Mouse (Mus musculus) CH12.LX (cell line): ENCODE measurements around the gene Cd93.

Experiments
- CTCF ChIP-seq, 2 experiments: IDR thresholded peaks in 1 of 2; conservative IDR thresholded peaks in 1 of 2; 2 replicates each; pipeline ENCODE4 v1.5.1; 2011 to 2012; ENCODE audit warnings: low read depth in 2 of 2, low read length in 2 of 2, improper control_type of control experiment in 1 of 2, inconsistent platforms in 1 of 2, mild to moderate bottlenecking in 1 of 2, moderate library complexity in 1 of 2
- EP300 ChIP-seq: IDR thresholded peaks from 2 replicates; pipeline ENCODE4 v1.6.1; 2011; ENCODE audit warnings: low read length, improper control_type of control experiment
- MXI1 ChIP-seq: IDR thresholded peaks from 2 replicates; pipeline ENCODE4 v1.6.1; 2011; ENCODE audit warnings: mild to moderate bottlenecking, low read depth, low read length, improper control_type of control experiment
- POLR2A ChIP-seq: IDR thresholded peaks from 2 replicates; pipeline ENCODE4 v1.6.1; 2011; ENCODE audit warnings: low read depth, mild to moderate bottlenecking, improper control_type of control experiment, low read length
- ZNF384 ChIP-seq: IDR thresholded peaks from 2 replicates; pipeline ENCODE4 v1.6.1; 2012; ENCODE audit warnings: low read depth, low read length, improper control_type of control experiment, inconsistent platforms

- TF ChIP-seq MXI1, result no peak
- no peak for TF ChIP-seq EP300
- TF ChIP-seq POLR2A, result no peak
- TF ChIP-seq CTCF (conservative IDR thresholded peaks at IDR 0.05 in 1 of 2, IDR thresholded peaks at IDR 0.05 in 1 of 2; ENCODE audit: low read depth in 2 of 2, low read length in 2 of 2), result no peak
- TF ChIP-seq ZNF384, result no peak
Measured at GRCm38 (mm10) chr2:148406971-148407869, 36.1 kb downstream of the Cd93 start.
